ENCODE assay signal across 10 mouse cellular contexts in the genomic region with DNA sequence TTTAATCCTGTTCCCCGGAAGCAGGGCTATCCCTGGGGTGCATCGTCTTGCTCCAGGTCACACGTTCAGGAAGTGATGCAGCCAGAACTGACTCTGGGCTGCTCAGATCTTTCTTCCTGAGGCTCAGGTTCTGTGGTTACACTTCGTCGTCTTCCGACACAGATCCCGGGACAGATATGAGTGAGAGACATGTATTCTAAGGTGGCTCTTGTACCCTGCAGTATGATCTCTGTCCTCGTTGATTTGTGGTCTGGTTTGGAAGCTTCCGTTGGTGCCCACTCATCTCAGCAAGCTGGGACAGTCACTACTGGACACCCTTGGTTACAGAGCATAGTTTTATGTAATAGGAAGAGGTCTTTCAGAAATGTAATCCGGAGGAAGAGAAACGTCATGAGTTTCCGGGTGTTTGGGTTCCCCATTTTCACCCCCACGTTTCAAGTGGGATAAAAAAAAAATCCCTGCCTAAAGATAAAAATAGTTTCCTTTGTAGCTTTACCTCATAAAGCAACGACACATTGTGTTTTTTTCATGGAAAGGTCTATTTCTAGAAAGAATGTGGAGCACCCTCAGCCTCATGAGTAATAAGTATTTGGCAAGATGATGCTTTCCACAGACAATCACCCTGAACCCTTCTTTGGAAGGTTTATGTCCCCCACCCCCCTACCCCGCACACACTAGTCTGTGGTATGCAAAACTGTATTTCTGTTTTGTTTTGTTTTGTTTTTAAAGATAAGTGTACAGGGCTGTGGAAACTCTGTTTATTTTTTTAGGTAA. TPM values are rescaled to one million over a fixed set of nuclear protein-coding genes. Genes with fewer than 3 reads are reported as not detected.
A peak's percentile ranks its signal among the peaks of the same experiment; 100 is the strongest.
DNase-seq lines count a peak whose midpoint lies in the region; ATAC-seq and TF ChIP-seq lines count a peak whose summit lies in the region.
"Had no signal": no experiment of that assay in that cellular context is flagged by ENCODE, and none has a peak within 500 bp of the region (broad histone marks: within the 10 kb centered on the region; RNA-seq: fewer than 3 reads in every experiment).

No protein-coding gene starts in this region.

- WGBS in lung, adult 2 months = 23% methylated on average over 15 of the region's 15 CpGs

- no peak for TF ChIP-seq POLR2A in lung, adult 2 months (IDR thresholded peaks at IDR 0.05; ENCODE audit: borderline replicate concordance, extremely low read depth, low read depth, low read length)
- no peak for TF ChIP-seq POLR2A in embryonic fibroblast, embryonic 13.5 days (IDR thresholded peaks at IDR 0.05; ENCODE audit: low read depth, low read length)

- DNase-seq in lung, adult 2 months = no peak
- DNase-seq in lung, postnatal 4 days = no peak
- peak; percentile 58 for DNase-seq in Muller cell, postnatal 12 days (ENCODE audit: inconsistent ontology term)
- no peak for DNase-seq in cerebellum, adult 9-10 months
- no peak for DNase-seq in left cerebral cortex, adult 11 months (ENCODE audit: low spot score)
- DNase-seq: adrenal gland, adult 2 months; kidney, postnatal 36 days; lung, postnatal 10 days had no signal

- H3K4me3 ChIP-seq in lung, adult 2 months (replicated peaks; ENCODE audit: extremely low read depth, low read depth, low read length) = peak overlapping the region; percentile 19
- H3K4me3 ChIP-seq in embryonic fibroblast, embryonic 13.5 days (ENCODE audit: insufficient read depth, low read length) = no peak overlapping the region

- peaks cover 3% of the 10 kb centered on the region for H3K4me1 ChIP-seq in lung, adult 2 months (ENCODE audit: control insufficient read depth, insufficient read depth, low read length)
- peaks cover 6% of the 10 kb centered on the region; the same call in 1 of the 2 replicates for H3K4me1 ChIP-seq in embryonic fibroblast, embryonic 13.5 days (ENCODE audit: control insufficient read depth, insufficient read depth, low read length)

- peak overlapping the region; percentile 24 for H3K27ac ChIP-seq in embryonic fibroblast, embryonic 13.5 days (ENCODE audit: insufficient read depth, low read length)

- peak; percentile 13; the same call in 1 of the 2 replicates for ATAC-seq in neutrophil, adult 5-6 weeks (ENCODE audit: extremely low read depth, insufficient number of reproducible peaks, low FRiP score, poor library complexity, severe bottlenecking)

- no peak for TF ChIP-seq CTCF in lung, adult 2 months (IDR thresholded peaks at IDR 0.05; ENCODE audit: insufficient read depth, low read length)
- TF ChIP-seq CTCF in embryonic fibroblast, embryonic 13.5 days (IDR thresholded peaks at IDR 0.05; ENCODE audit: borderline replicate concordance, insufficient read depth, low read length) = no peak

RNA-seq across cellular contexts. Expression of a gene that starts 15.8 kb away (rescaled TPM):
- 17.6 and 23.2 TPM in 2 replicates for polyA plus RNA-seq in lung, adult 2 months (2012; rRNA removed)
- polyA plus RNA-seq in embryonic fibroblast, embryonic 13.5 days (2011; ENCODE audit: insufficient read length, low read depth, missing spikeins) = 0.70 TPM in 1 of 2 replicates, not detected in the other
- 0.25 TPM in 1 of 2 replicates, not detected in the other for total RNA-seq in neutrophil, adult 5-6 weeks (2017)

Comparison
In these comparisons a context has a peak if more than half of its experiments do, and no peak if none do; other contexts are left out.
1. RNA of a gene that starts 15.8 kb away (polyA plus RNA-seq): 17.6 to 23.2 TPM in lung, adult 2 months; 0.70 TPM in embryonic fibroblast, embryonic 13.5 days; every median in the first group is over 10 times any median in the second.